Mouse (Mus musculus) retina, adult 2 months (tissue): ENCODE measurements around the gene Urah.

Source experiments
- DNase-seq: peaks from one replicate; pipeline ENCODE4 v3.0.0-alpha.2; 2012; ENCODE audit warnings: low read depth, low spot score

The Urah gene

DNA sequence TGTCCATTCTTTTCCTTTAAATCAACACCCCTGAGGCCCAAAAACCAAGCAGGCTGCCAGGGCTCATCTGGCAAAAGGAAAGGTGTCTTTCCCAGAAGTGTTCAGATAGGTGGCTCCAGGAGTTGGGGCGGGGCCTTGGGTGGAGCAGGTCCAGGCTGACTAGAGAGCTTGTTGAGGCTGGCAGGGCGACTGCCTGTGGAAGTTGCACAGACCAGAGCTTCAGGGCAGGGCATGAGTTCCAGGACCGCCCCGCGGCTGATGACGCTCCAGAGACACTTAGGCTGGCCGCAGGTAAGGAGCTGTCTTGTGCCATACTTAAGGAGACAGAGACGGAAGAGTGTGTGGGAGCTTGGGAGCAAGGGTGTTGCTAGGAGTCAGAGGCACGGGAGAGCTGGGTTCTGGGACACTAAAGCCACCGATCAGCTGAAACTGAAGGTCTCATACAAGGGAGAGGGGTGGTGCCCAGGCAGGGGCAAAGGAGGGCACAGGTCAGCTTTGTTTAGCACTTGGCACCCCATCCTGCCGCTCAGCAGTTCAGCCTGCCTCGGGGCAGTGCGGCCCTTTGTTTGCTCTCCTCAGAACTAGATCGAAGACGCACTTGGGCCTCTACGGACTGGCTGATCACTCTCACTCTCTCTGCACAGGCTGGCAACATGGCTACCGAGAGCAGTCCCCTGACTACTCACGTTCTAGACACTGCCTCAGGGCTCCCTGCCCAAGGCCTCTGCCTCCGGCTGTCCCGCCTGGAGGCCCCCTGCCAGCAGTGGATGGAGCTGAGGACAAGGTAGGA, at the start of gene Urah:
Urah (plus strand) TSS at position 51 of the 790 bp plus-strand sequence.
- no peak for DNase-seq

DNA sequence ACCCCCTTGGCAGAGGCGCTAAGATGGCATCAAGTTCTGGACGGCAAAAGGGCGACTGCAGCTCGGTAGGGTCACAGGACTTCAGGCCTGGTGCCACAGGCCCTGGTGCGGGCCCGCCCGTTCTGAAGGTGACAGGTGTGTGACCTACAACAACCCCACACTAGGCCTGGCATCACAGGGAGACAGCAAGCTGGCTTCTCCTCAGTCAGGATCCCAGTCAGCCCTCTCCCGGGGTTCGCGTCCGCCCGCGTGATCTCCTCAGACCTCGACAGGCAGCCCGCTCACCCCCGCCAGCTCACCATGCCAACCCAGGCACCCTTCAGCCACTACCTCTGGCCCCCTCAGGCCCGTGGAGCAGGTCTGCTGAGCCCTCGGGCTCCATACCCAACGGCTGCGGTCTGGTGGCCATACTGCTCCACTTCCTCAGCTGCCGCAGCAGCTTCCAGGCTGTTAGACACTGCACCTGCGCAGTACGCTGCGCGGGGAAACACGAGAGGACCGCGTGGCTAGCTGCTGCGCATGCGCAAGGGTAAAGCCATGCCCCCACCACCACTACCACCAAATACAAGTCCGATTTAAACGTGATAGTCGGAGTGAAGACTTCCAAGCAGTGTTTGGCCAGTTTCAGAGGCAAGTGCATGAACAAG, 47.3 kb upstream of the Urah start, which contains the start of gene Syce1:
Syce1 (minus strand) TSS at position 447 of the 647 bp plus-strand sequence.
- no peak for DNase-seq

GRCm38 (mm10) chr7:140788053-140788435, 46.8 kb upstream of the Urah start:
- DNase-seq, result no peak

DNA sequence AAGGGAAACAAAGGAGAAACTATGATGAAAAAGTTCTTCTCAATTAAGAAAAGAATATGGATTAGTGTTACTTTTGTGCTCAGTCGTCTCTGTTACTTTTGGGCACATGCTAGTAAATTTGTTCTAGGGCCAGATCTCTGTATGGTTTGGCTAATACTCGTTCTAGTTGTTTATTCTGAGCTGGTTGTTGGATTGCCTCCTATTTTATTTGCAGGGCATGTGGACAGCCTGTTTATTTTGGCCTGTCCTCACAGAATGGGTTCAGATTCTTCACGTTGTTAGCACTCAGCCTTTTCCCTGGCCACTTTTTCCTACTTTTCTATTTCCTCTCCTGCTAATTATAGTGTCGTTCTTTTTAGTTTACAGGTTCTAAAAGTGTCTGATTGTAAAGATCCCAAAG, 41.3 kb upstream of the Urah start:
- DNase-seq, result no peak

- no peak for DNase-seq
Measured at GRCm38 (mm10) chr7:140797619-140798018, 37.2 kb upstream of the Urah start.

- no peak for DNase-seq
Measured at GRCm38 (mm10) chr7:140798212-140798611, 36.6 kb upstream of the Urah start.

GRCm38 (mm10) chr7:140802629-140803028, 32.2 kb upstream of the Urah start:
- DNase-seq, result no peak

- no peak for DNase-seq
Measured at GRCm38 (mm10) chr7:140805704-140806103, 29.1 kb upstream of the Urah start.

- DNase-seq, result no peak
Measured at GRCm38 (mm10) chr7:140810496-140810895, 24.3 kb upstream of the Urah start.

DNA sequence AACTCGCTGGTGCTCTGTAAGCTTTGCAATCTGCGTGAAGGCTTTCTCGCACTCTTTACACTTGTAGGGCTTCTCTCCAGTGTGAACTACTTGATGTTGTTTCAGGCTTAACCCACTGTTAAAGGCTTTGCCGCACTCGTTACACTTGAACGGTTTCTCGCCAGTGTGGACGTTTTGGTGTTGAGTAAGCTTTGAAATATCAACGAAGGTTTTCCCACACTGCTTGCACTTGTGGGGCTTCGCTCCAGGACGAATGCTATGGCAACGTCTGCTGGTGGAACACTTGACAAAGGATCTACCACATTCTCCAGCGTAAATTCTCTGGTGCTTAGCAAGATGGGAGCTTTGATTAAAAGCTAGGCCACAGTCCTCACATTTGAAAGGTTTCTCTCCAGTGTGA, 23.1 kb upstream of the Urah start:
- DNase-seq, result no peak

- DNase-seq, result no peak
Measured at GRCm38 (mm10) chr7:140812850-140813249, 22.0 kb upstream of the Urah start.

GRCm38 (mm10) chr7:140820173-140820572, 14.6 kb upstream of the Urah start:
- no peak for DNase-seq

GRCm38 (mm10) chr7:140821305-140821652, 13.5 kb upstream of the Urah start:
- no peak for DNase-seq

DNA sequence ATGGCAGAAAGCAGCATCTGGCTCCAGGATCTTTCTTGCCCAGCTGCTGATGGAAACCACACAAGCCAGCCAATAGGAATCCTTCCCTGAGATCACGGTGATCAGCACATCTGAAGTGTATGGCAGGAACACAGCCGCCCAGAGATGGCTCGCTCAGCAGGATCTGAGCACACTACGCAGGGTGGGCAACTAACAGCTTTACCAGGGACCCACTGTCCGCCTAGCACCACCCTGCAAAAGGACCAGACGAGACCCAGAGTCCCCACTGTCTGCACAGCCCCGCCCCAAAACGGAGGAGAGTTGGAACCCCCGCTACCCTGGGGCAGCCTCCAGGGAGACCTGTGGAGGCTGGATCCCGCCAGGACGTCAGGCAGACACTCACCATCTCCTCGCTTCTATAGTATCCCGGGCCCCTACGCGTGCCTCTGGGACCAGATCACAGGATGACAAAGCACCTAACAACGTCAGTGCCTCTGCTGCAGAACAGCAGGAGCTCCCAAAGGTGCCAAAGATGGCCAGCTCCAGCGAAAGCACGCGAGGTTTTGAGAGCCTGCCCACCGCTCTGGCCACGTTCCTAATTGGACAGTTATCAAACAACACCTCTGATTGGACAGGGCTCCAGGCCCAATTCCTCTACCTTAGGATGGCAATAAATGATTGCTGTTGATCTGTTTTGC, 13.0 kb upstream of the Urah start, which contains the start of gene Zfp941:
Zfp941 (minus strand) TSS at position 526 of the 677 bp plus-strand sequence.
- no peak for DNase-seq

GRCm38 (mm10) chr7:140822731-140823130, 12.1 kb upstream of the Urah start:
- DNase-seq, result no peak

DNA sequence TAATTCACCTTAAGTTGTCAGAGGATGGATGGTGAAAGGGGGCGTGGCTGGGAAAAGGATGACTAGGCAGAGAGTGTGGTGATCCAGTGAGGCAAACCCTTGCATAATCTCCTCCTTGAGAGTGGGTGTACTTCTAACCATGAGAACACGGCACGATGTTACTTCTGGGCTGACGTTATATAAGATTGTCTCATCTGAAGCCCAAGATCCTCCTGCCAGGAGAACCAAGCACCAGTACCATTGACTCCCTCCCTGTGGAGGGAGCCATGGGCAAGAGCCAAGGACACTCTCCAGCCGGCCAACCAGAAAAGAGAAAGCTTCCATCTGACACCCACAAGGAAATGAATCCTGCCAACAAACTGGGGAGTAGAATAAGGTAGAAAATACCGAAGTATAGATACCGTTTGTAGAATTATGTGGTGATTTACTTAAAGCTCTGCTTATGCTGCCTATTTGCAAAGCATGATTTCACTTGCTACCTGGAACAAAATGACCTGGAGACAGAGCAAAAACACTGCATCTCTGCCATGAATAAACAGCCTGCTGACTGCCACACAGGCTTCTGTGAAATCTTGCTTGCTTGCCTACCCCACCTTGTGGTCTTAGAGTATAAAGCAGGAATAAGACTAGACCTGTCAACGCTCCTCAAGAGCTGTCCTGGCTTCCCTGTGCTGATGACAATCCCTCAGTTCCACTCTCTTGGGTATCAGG, 6.5 kb upstream of the Urah start:
- no peak for DNase-seq

- no peak for DNase-seq
Measured at GRCm38 (mm10) chr7:140831447-140831846, 3.4 kb upstream of the Urah start.

DNA sequence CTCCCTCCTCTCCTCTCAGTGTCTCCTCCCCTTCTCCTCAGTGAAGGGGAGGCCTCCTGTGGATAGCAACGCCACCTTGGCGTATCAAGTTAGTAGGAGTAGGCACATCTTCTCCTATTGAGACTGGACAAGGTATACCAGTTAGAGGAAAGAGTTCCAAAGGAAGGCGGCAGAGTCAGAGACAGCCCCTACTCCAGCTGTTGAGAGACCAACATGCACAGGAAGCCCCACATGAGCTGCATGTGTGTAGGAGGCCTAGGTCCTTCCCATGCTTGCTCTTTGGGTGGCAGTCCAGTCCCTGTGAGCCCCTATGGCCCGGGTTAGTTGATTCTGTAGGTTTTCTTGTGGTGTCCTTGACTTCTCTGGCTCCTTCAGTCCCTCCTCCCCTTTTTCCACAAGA, 1.5 kb upstream of the Urah start:
- DNase-seq, result no peak

- DNase-seq, result no peak
Measured at GRCm38 (mm10) chr7:140835758-140836087, 905 bp downstream of the Urah start.

DNA sequence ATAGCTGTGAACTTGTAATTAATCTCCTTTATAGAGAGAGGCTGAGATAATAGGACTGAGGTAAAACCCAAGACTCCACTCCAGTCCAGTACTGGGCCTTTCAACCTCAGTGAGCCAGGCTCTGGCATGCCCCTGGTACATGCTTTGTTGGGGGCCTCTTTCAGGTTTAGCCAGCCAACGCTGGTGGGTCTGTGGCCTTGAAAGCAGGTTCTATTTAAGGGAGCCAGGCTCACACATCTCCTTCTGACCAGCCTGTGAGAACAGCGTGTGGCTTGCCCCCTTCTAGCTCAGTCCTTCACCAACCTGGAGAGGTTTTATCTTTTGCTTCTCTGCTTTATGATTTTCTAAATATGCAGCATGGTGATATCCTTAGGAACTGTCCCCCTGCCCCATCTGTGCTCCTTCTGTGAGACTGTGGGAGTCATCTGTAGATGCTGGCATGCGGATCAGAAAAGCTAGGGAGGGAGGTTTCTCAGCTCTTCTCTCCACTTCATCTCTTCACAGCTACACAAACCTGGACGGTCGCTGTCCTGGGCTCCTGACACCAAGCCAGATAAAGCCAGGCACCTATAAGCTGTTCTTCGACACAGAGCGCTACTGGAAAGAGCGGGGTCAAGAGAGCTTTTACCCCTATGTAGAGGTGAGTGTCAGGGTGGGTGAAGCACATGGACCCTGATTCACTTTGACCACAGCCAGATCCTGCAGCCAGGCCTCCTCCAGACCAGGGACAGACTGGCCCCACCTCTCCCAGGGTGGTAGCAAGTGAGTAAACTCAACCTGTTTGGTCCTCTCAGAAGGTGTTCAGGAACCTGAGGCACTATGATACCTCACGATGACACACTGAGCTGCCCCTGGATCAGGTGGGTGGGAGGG, 1.7 kb downstream of the Urah start:
- no peak for DNase-seq

- DNase-seq, result no peak
Measured at GRCm38 (mm10) chr7:140839556-140839955, 4.7 kb downstream of the Urah start.
